Mouse (Mus musculus): ENCODE measurements around the gene Axdnd1. TPM values are rescaled to one million over a fixed set of nuclear protein-coding genes. Genes with fewer than 3 reads are reported as not detected.

The Axdnd1 gene
- polyA plus RNA-seq, 1 experiment = 0.11 TPM

DNA sequence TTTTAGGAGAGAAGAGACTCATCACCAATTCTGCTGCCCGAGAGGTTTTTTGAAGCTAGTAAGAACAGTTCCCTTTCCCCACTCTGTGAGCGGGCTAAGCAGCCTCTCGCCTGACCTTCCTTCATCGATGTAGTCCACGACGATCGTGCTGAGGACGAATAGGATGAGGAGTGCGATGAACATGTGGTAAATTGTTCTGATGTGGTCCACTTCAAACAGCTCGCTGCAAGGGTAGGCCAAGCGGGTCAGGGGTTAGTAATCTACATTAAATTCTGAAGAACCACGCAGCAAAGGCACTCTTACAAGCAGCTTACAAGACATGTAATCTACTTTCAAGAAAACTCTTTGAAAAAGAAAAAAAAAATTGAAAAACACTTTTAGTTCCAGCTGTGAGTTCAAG is 21.3 kb upstream of the Axdnd1 start:
- no peak overlapping the region for H3ac ChIP-seq (ENCODE audit: control insufficient read depth, insufficient read length)
- H3K27me3 ChIP-seq (ENCODE audit: control insufficient read depth, insufficient read depth, insufficient read length) = no peaks in the 10 kb centered on the region
- H3K36me3 ChIP-seq (ENCODE audit: control insufficient read depth, insufficient read depth) = peaks cover 54% of the 10 kb centered on the region
- no peak overlapping the region for H3K4me3 ChIP-seq
- H3K79me2 ChIP-seq (ENCODE audit: control insufficient read depth, insufficient read depth) = peaks cover 10% of the 10 kb centered on the region
- H3K4me2 ChIP-seq (ENCODE audit: low read depth) = no peak overlapping the region
- TF ChIP-seq REST (IDR thresholded peaks at IDR 0.05; ENCODE audit: insufficient read depth, insufficient read length) = no peak
- TF ChIP-seq MYOG (IDR thresholded peaks at IDR 0.05; ENCODE audit: control insufficient read depth in 1 of 3, insufficient read depth in 1 of 3, insufficient read length in 2 of 3, low read depth in 2 of 3) = no peak
- TF ChIP-seq MYOD1 (IDR thresholded peaks at IDR 0.05; ENCODE audit: control insufficient read depth in 1 of 3, insufficient read length in 2 of 3, low read depth in 2 of 3) = no peak
- no peak for TF ChIP-seq SRF (IDR thresholded peaks at IDR 0.05; ENCODE audit: control insufficient read depth, insufficient read length, low read depth)
- no peak for TF ChIP-seq MAX (IDR thresholded peaks at IDR 0.05; ENCODE audit: low read depth)
- TF ChIP-seq E2F4 (IDR thresholded peaks at IDR 0.05; ENCODE audit: insufficient read depth) = no peak
- TF ChIP-seq CEBPB (IDR thresholded peaks at IDR 0.05; ENCODE audit: insufficient read depth, poor library complexity, severe bottlenecking) = no peak
- no peak for TF ChIP-seq POLR2AphosphoS2 (IDR thresholded peaks at IDR 0.05; ENCODE audit: insufficient read length, low read depth)
- no peak for TF ChIP-seq TCF3 (IDR thresholded peaks at IDR 0.05; ENCODE audit: insufficient read length, low read depth)
- no peak for TF ChIP-seq USF1 (IDR thresholded peaks at IDR 0.05; ENCODE audit: low read depth)
- no peak for TF ChIP-seq TCF12 (IDR thresholded peaks at IDR 0.05; ENCODE audit: insufficient read depth, poor library complexity, severe bottlenecking)
- TF ChIP-seq POLR2A (IDR thresholded peaks at IDR 0.05; ENCODE audit: insufficient read length, low read depth) = no peak

DNA sequence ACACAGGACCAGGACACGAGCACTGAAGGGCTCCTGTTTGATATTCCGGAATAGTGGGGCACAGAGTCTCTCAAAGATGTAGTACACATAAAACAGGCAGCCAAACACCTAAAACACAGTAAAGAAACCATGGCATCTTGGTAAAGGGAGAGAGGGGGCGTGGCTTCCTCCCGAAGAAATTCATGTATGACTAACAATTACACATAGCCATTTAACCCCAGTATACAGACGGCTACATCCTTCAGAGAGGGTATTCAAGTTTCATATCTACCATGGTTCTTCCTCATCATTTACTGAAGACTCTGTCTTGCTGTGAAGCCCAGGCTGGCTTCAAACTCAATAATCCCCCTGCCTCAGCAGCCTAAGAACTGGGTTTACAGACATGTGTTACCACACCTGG is 16.8 kb upstream of the Axdnd1 start:
- H3K36me3 ChIP-seq (ENCODE audit: control insufficient read depth, insufficient read depth) = peaks cover 44% of the 10 kb centered on the region
- no peak overlapping the region for H3K4me2 ChIP-seq (ENCODE audit: low read depth)
- H3ac ChIP-seq (ENCODE audit: control insufficient read depth, insufficient read length) = no peak overlapping the region
- H3K27me3 ChIP-seq (ENCODE audit: control insufficient read depth, insufficient read depth, insufficient read length) = no peaks in the 10 kb centered on the region
- H3K4me3 ChIP-seq = no peak overlapping the region
- no peak for TF ChIP-seq TCF3 (IDR thresholded peaks at IDR 0.05; ENCODE audit: insufficient read length, low read depth)
- TF ChIP-seq MYOD1 (IDR thresholded peaks at IDR 0.05; ENCODE audit: control insufficient read depth in 1 of 3, insufficient read length in 2 of 3, low read depth in 2 of 3) = no peak
- TF ChIP-seq CEBPB (IDR thresholded peaks at IDR 0.05; ENCODE audit: insufficient read depth, poor library complexity, severe bottlenecking) = no peak
- TF ChIP-seq MAX (IDR thresholded peaks at IDR 0.05; ENCODE audit: low read depth) = no peak
- no peaks in the 10 kb centered on the region for H3K79me2 ChIP-seq (ENCODE audit: control insufficient read depth, insufficient read depth)

DNA sequence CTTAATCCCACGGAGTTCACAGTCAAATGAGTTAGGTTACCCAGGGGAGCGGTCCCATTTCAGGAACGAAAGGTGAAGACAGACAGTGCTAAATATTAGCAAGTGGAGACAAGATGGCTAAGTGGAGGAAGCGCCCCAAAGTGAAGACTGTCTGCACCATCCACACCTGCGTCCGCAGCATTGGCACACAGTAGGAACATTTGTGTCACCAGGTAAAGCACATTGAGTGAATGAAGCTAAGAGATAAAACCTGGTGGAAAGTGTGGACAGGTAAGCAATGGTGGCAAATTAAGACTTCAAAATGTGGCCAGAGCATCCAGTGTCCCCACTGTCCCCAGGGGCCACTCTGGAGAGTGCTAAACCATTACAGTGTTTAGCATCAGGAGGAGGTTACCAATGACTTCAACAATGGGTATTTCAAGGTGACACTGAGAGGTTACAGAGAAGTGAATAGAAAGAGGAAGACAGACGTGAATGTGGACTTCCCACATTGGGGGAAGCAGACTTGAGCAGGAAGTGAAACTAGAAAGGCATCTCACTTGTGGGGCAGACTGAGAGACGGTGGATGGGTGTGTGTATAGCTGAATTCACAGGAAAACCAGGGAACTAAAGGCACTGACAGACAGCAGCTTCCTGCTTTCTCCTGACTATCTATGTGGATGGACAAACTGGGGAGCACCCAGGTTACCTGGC is 16.2 kb upstream of the Axdnd1 start:
- no peak overlapping the region for H3ac ChIP-seq (ENCODE audit: control insufficient read depth, insufficient read length)
- no peak overlapping the region for H3K4me3 ChIP-seq
- TF ChIP-seq POLR2AphosphoS2 (IDR thresholded peaks at IDR 0.05; ENCODE audit: insufficient read length, low read depth) = no peak
- TF ChIP-seq TCF12 (IDR thresholded peaks at IDR 0.05; ENCODE audit: insufficient read depth, poor library complexity, severe bottlenecking) = no peak
- TF ChIP-seq USF1 (IDR thresholded peaks at IDR 0.05; ENCODE audit: low read depth) = no peak
- TF ChIP-seq E2F4 (IDR thresholded peaks at IDR 0.05; ENCODE audit: insufficient read depth) = no peak
- no peak for TF ChIP-seq MYOD1 (IDR thresholded peaks at IDR 0.05; ENCODE audit: control insufficient read depth in 1 of 3, insufficient read length in 2 of 3, low read depth in 2 of 3)
- TF ChIP-seq REST (IDR thresholded peaks at IDR 0.05; ENCODE audit: insufficient read depth, insufficient read length) = no peak
- TF ChIP-seq TCF3 (IDR thresholded peaks at IDR 0.05; ENCODE audit: insufficient read length, low read depth) = no peak
- no peak overlapping the region for H3K4me2 ChIP-seq (ENCODE audit: low read depth)
- H3K27me3 ChIP-seq (ENCODE audit: control insufficient read depth, insufficient read depth, insufficient read length) = no peaks in the 10 kb centered on the region
- peaks cover 44% of the 10 kb centered on the region for H3K36me3 ChIP-seq (ENCODE audit: control insufficient read depth, insufficient read depth)
- no peaks in the 10 kb centered on the region for H3K79me2 ChIP-seq (ENCODE audit: control insufficient read depth, insufficient read depth)

DNA sequence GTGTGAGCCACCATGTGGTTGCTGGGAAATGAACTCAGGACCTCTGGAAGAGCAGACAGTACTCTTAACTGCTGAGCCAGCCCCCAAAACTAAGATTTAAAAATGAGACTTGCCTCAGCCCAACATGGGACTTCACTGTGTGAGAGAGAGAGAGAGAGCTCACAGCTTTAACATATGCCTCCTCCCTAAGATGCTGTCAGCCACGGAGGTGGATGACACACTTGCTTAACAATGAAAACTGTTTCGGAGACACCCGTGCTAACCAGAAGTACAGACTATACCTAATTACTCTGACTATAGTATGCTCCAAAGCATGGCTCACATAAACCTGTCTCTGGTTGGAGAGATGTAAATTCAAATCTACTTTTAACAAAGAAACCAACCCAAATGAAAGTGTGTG is 12.5 kb upstream of the Axdnd1 start:
- H3ac ChIP-seq (ENCODE audit: control insufficient read depth, insufficient read length) = no peak overlapping the region
- TF ChIP-seq TCF3 (IDR thresholded peaks at IDR 0.05; ENCODE audit: insufficient read length, low read depth) (no peak), MYOG (IDR thresholded peaks at IDR 0.05; ENCODE audit: control insufficient read depth in 1 of 3, insufficient read depth in 1 of 3, insufficient read length in 2 of 3, low read depth in 2 of 3) (no peak), CEBPB (IDR thresholded peaks at IDR 0.05; ENCODE audit: insufficient read depth, poor library complexity, severe bottlenecking) (no peak)
- H3K4me2 ChIP-seq (ENCODE audit: low read depth) = no peak overlapping the region
- peaks cover 18% of the 10 kb centered on the region for H3K36me3 ChIP-seq (ENCODE audit: control insufficient read depth, insufficient read depth)
- no peak overlapping the region for H3K4me3 ChIP-seq
- no peaks in the 10 kb centered on the region for H3K79me2 ChIP-seq (ENCODE audit: control insufficient read depth, insufficient read depth)
- H3K27me3 ChIP-seq (ENCODE audit: control insufficient read depth, insufficient read depth, insufficient read length) = no peaks in the 10 kb centered on the region

DNA sequence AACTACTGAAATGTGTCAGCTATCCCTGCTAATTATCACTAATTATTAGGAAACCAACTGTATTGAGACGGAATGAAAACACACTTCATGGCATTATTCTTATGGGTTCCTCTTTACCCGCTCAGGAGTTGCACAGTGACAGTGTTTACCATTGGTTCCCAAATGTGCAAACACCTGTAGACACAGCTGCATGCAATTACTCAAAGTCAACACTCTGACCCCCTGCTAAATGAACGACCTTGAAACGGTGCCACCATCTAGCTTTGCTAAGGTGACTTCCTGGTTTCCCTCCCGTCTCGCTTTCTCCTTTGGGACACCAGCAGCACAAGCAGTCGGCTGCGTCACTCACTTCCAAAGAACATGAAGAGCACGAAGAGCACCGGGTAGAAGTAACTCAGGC is 11.5 kb upstream of the Axdnd1 start:
- H3K4me3 ChIP-seq = no peak overlapping the region
- no peak overlapping the region for H3K4me2 ChIP-seq (ENCODE audit: low read depth)
- no peaks in the 10 kb centered on the region for H3K79me2 ChIP-seq (ENCODE audit: control insufficient read depth, insufficient read depth)
- H3K36me3 ChIP-seq (ENCODE audit: control insufficient read depth, insufficient read depth) = peaks cover 14% of the 10 kb centered on the region
- TF ChIP-seq MYOG (IDR thresholded peaks at IDR 0.05; ENCODE audit: control insufficient read depth in 1 of 3, insufficient read depth in 1 of 3, insufficient read length in 2 of 3, low read depth in 2 of 3) (no peak), POLR2A (IDR thresholded peaks at IDR 0.05; ENCODE audit: insufficient read length, low read depth) (no peak), MAX (IDR thresholded peaks at IDR 0.05; ENCODE audit: low read depth) (no peak), SRF (IDR thresholded peaks at IDR 0.05; ENCODE audit: control insufficient read depth, insufficient read length, low read depth) (no peak), USF1 (IDR thresholded peaks at IDR 0.05; ENCODE audit: low read depth) (no peak), POLR2AphosphoS2 (IDR thresholded peaks at IDR 0.05; ENCODE audit: insufficient read length, low read depth) (no peak), CEBPB (IDR thresholded peaks at IDR 0.05; ENCODE audit: insufficient read depth, poor library complexity, severe bottlenecking) (no peak)
- H3ac ChIP-seq (ENCODE audit: control insufficient read depth, insufficient read length) = no peak overlapping the region
- H3K27me3 ChIP-seq (ENCODE audit: control insufficient read depth, insufficient read depth, insufficient read length) = no peaks in the 10 kb centered on the region

Measured in myocyte (in vitro differentiated cells).